Mouse (Mus musculus): ENCODE data around the gene Nsmce1.
A peak's percentile ranks its signal among the peaks of the same experiment; 100 is the strongest.

GRCm38 (mm10) chr7:125444464-125445401 lies 46.7 kb downstream of the Nsmce1 start, which contains the start of gene Kdm8:
- no peak for TF ChIP-seq CTCF (IDR thresholded peaks at IDR 0.05; ENCODE audit: extremely low read depth, insufficient read length, insufficient replicate concordance, low read depth, low read length)
- peak; percentile 28; the same call in 1 of the 2 replicates for TF ChIP-seq POLR2A (IDR thresholded peaks at IDR 0.05; ENCODE audit: low read depth, low read length)

All from small intestine, adult 2 months (tissue).